Comparison of ENCODE assay signal across 10 mouse cellular contexts in genomic region chr8:127719881-127720280, GRCm38 (mm10).
DNase-seq lines count a peak whose midpoint lies in the region; ATAC-seq lines count a peak whose summit lies in the region.
"Had no signal": no experiment of that assay in that cellular context is flagged by ENCODE, and none has a peak within 500 bp of the region (broad histone marks: within the 10 kb centered on the region; RNA-seq: fewer than 3 reads in every experiment).

No protein-coding gene starts in this region.

- H3K9ac ChIP-seq in heart, embryonic 11.5 days (ENCODE audit: low read depth, low read length): no peak overlapping the region
- H3K9ac ChIP-seq in intestine, embryonic 16.5 days (ENCODE audit: low read depth, low read length): no peak overlapping the region
- no peak overlapping the region for H3K9ac ChIP-seq in forebrain, embryonic 15.5 days (replicated peaks)
- H3K9ac ChIP-seq: embryonic facial prominence, embryonic 13.5 days; liver, embryonic 15.5 days had no signal

- H3K4me1 ChIP-seq in heart, embryonic 11.5 days (ENCODE audit: control insufficient read depth, insufficient read depth, low read length): peaks cover 15% of the 10 kb centered on the region
- peaks cover 12% of the 10 kb centered on the region for H3K4me1 ChIP-seq in intestine, embryonic 16.5 days (ENCODE audit: control insufficient read depth, insufficient read depth, low read length)
- H3K4me1 ChIP-seq in forebrain, embryonic 15.5 days: peaks cover 12% of the 10 kb centered on the region
- H3K4me1 ChIP-seq: liver, embryonic 15.5 days had no signal

- H3K27me3 ChIP-seq in heart, embryonic 11.5 days (ENCODE audit: control insufficient read depth, insufficient read depth, low read length): no peaks in the 10 kb centered on the region
- no peaks in the 10 kb centered on the region for H3K27me3 ChIP-seq in intestine, embryonic 16.5 days (replicated peaks; ENCODE audit: control insufficient read depth, insufficient read depth, low read length)
- H3K27me3 ChIP-seq in forebrain, embryonic 15.5 days: no peaks in the 10 kb centered on the region
- H3K27me3 ChIP-seq: liver, embryonic 15.5 days had no signal

- no peak overlapping the region for H3K27ac ChIP-seq in heart, embryonic 11.5 days (ENCODE audit: low read depth, low read length)
- H3K27ac ChIP-seq in intestine, embryonic 16.5 days (ENCODE audit: low read length): peak overlapping the region; percentile 5; the same call in 1 of the 2 replicates
- no peak overlapping the region for H3K27ac ChIP-seq in forebrain, embryonic 15.5 days (replicated peaks)
- H3K27ac ChIP-seq: embryonic facial prominence, embryonic 13.5 days; liver, embryonic 15.5 days had no signal

- WGBS in heart, embryonic 11.5 days (ENCODE audit: insufficient replicate concordance): 12% methylated on average over 6 of the region's 6 CpGs
- 8% methylated on average over 6 of the region's 6 CpGs for WGBS in intestine, embryonic 16.5 days
- WGBS in forebrain, embryonic 15.5 days: 29% methylated on average over 6 of the region's 6 CpGs

- no peaks in the 10 kb centered on the region for H3K9me3 ChIP-seq in heart, embryonic 11.5 days (replicated peaks; ENCODE audit: control insufficient read depth, low read length)
- no peaks in the 10 kb centered on the region for H3K9me3 ChIP-seq in intestine, embryonic 16.5 days (ENCODE audit: control insufficient read depth, low read length)
- no peaks in the 10 kb centered on the region for H3K9me3 ChIP-seq in forebrain, embryonic 15.5 days
- H3K9me3 ChIP-seq: embryonic facial prominence, embryonic 13.5 days; liver, embryonic 15.5 days had no signal

- H3K4me3 ChIP-seq in heart, embryonic 11.5 days (ENCODE audit: low read depth, low read length): no peak overlapping the region
- H3K4me3 ChIP-seq in intestine, embryonic 16.5 days (ENCODE audit: low read length): no peak overlapping the region
- no peak overlapping the region for H3K4me3 ChIP-seq in forebrain, embryonic 15.5 days
- H3K4me3 ChIP-seq: embryonic facial prominence, embryonic 13.5 days; liver, embryonic 15.5 days had no signal

- H3K36me3 ChIP-seq in heart, embryonic 11.5 days (ENCODE audit: control insufficient read depth, insufficient read depth, low read length): no peaks in the 10 kb centered on the region
- no peaks in the 10 kb centered on the region for H3K36me3 ChIP-seq in intestine, embryonic 16.5 days (ENCODE audit: control insufficient read depth, insufficient read depth, low read length)
- H3K36me3 ChIP-seq in forebrain, embryonic 15.5 days: no peaks in the 10 kb centered on the region
- H3K36me3 ChIP-seq: embryonic facial prominence, embryonic 13.5 days; liver, embryonic 15.5 days had no signal

- H3K4me2 ChIP-seq in heart, embryonic 11.5 days: peak overlapping the region; percentile 45; the same call in 1 of the 2 replicates
- H3K4me2 ChIP-seq in intestine, embryonic 16.5 days (ENCODE audit: low read depth, low read length): no peak overlapping the region
- H3K4me2 ChIP-seq in forebrain, embryonic 15.5 days (replicated peaks): no peak overlapping the region
- H3K4me2 ChIP-seq: embryonic facial prominence, embryonic 13.5 days; liver, embryonic 15.5 days had no signal

- intact Hi-C loops in heart, postnatal 14 days (cut with DNase I): no loop called here

- DNase-seq in heart, postnatal 14 days: no peak
- DNase-seq in 3T3-L1 (ENCODE audit: low read depth, low spot score) (peak; percentile 65), NIH3T3 (ENCODE audit: low read depth) (peak; percentile 22)
- DNase-seq in urinary bladder, postnatal 14 days (ENCODE audit: low spot score): no peak
- DNase-seq: kidney, adult 2 months had no signal

- ATAC-seq in heart, embryonic 11.5 days (replicated peaks; ENCODE audit: insufficient number of reproducible peaks, low FRiP score, low TSS enrichment): no peak
- ATAC-seq in intestine, embryonic 16.5 days: peak; percentile 19; the same call in 1 of the 2 replicates
- ATAC-seq in forebrain, embryonic 15.5 days (replicated peaks): no peak

Comparison
In these comparisons a context has a peak if more than half of its experiments do, and no peak if none do; other contexts are left out.
1. DNase-seq: peak in 3T3-L1 (single experiment) and NIH3T3 (single experiment); none in heart, postnatal 14 days (0 of 2) and urinary bladder, postnatal 14 days (single experiment).